Mouse (Mus musculus) adrenal gland, postnatal 36 days (tissue): ENCODE results near the gene Ykt6. TPM values are rescaled to one million over a fixed set of nuclear protein-coding genes. Genes with fewer than 3 reads are reported as not detected.

Experiments used
- DNase-seq, 2 experiments: peaks; one replicate each; pipeline ENCODE4 v3.0.0; 2021; ENCODE audit warnings: mixed read lengths in 1 of 2
- total RNA-seq, 2 experiments: library from RNA; stranded (reverse); gene quantifications; 2 replicates each; pipeline ENCODE4 v1.2.3; 2021

Gene Ykt6
- total RNA-seq, 2 experiments from 2014 or later, result 70.0 to 86.4 TPM

- DNase-seq, result no peak
Measured at GRCm38 (mm10) chr11:5948546-5949250, 6.8 kb upstream of the Ykt6 start.

- no peak for DNase-seq
Measured at GRCm38 (mm10) chr11:5949586-5950352, 5.7 kb upstream of the Ykt6 start, which contains the start of gene Gck. Gene Gck (minus strand): TSS chr11:5950081.

GRCm38 (mm10) chr11:5952501-5952900, 3.0 kb upstream of the Ykt6 start:
- DNase-seq, result peak; percentile 55 to 65

- peak; percentile 22 to 49 for DNase-seq
Measured at GRCm38 (mm10) chr11:5953130-5953765, 2.2 kb upstream of the Ykt6 start.

GRCm38 (mm10) chr11:5954435-5954834, 1.1 kb upstream of the Ykt6 start:
- DNase-seq, result no peak

GRCm38 (mm10) chr11:5954965-5955504, 458 bp upstream of the Ykt6 start:
- DNase-seq, result peak in 1 of 2 experiments; percentile 42

- DNase-seq, result no peak
Measured at GRCm38 (mm10) chr11:5960051-5960450, 4.6 kb downstream of the Ykt6 start.

- DNase-seq, result no peak
Measured at GRCm38 (mm10) chr11:5965865-5966264, 10.4 kb downstream of the Ykt6 start.

GRCm38 (mm10) chr11:5966751-5967150, 11.3 kb downstream of the Ykt6 start:
- DNase-seq, result no peak

GRCm38 (mm10) chr11:5968223-5968622, 12.7 kb downstream of the Ykt6 start:
- DNase-seq, result no peak

GRCm38 (mm10) chr11:5971202-5971601, 15.7 kb downstream of the Ykt6 start:
- no peak for DNase-seq

GRCm38 (mm10) chr11:5973151-5973550, 17.7 kb downstream of the Ykt6 start:
- no peak for DNase-seq

- no peak for DNase-seq
Measured at GRCm38 (mm10) chr11:5974053-5974452, 18.6 kb downstream of the Ykt6 start.

- DNase-seq, result no peak
Measured at GRCm38 (mm10) chr11:5975068-5975467, 19.6 kb downstream of the Ykt6 start.

GRCm38 (mm10) chr11:5976106-5976505, 20.6 kb downstream of the Ykt6 start:
- no peak for DNase-seq

- DNase-seq, result no peak
Measured at GRCm38 (mm10) chr11:5979088-5979487, 23.6 kb downstream of the Ykt6 start.

- no peak for DNase-seq
Measured at GRCm38 (mm10) chr11:5980108-5980507, 24.6 kb downstream of the Ykt6 start.

GRCm38 (mm10) chr11:5980561-5980960, 25.1 kb downstream of the Ykt6 start:
- no peak for DNase-seq

GRCm38 (mm10) chr11:5981323-5981722, 25.8 kb downstream of the Ykt6 start:
- no peak for DNase-seq

- no peak for DNase-seq
Measured at GRCm38 (mm10) chr11:5983629-5984028, 28.1 kb downstream of the Ykt6 start.

GRCm38 (mm10) chr11:5988126-5988525, 32.6 kb downstream of the Ykt6 start:
- DNase-seq, result no peak

- DNase-seq, result no peak
Measured at GRCm38 (mm10) chr11:5989954-5990593, 34.6 kb downstream of the Ykt6 start.
